Mouse (Mus musculus) layer of hippocampus, postnatal 36 days (tissue): ENCODE results near the gene Mrpl41. TPM values are rescaled to one million over a fixed set of nuclear protein-coding genes. Genes with fewer than 3 reads are reported as not detected.
"Not testable (repeated sequence)": the region's sequence is repeated elsewhere in the genome, so short reads cannot be mapped to it uniquely, and the experiment has no call there.

Experiments
- DNase-seq, 2 experiments: peaks; one replicate each; pipeline ENCODE4 v3.0.0; 2022
- total RNA-seq, 2 experiments: library from RNA; stranded (reverse); gene quantifications; 2 replicates each; pipeline ENCODE4 v1.2.3; 2021

Gene Mrpl41
- 10 to 100 TPM; 78.2 to 92.1 TPM for total RNA-seq

DNA sequence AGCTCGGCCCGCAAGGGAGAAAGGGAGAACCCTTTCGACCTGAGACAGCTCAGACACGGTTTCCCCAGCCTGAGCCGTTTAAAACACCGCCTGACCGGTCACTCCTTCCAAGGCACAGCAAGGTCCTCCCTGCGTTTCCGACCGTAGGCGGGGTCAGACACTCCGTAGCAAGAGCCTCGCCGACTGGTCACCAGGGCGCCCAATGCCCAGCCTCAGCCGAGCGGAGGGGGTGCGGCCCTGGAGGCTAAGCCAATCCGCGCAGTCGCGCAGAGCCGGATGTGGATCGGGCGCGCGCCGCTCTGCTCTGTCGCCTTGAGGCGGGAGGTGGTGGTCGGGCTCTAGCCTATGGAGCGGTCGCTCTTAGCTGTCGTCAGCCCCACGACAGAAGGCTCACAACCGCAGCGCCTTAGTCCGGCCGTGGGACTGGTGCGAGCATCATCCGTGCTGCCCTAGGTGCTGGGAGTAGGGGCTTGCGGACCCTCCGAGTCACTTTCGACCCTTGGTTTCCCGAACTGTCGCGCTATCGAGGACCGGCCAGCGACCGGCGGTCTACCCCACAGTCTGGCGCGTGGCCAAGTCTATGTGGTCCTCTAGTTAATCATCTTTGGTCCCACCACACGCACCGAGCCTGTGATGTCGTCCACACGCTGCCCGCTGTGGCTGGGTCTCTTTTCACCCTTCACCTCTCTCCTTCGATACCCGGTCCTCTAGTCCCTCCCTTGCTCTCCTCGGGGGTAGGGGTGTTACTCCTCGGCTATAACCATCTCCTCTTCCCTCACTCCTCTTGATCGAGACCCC, at the start of gene Mrpl41:
Mrpl41 (minus strand) TSS at position 193 of the 798 bp plus-strand sequence.
- DNase-seq: peak; percentile 97

DNA sequence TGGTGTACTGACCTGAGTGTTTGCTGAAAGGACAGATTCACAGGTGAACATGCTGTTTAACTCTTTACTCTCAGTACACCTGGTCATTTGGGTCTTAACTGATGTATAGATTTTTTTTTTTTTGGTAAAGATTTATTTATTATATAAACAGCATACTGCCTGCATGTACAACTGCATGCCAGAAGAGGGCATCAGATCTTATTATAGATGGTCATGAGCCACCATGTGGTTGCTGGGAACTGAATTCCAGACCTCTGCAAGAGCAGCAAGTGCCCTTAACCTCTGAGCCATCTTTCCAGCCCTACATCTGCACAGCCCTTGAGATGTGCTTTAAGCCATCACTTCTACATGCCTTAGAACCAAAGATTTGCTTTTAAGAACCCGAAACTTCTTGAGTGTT, 47.8 kb upstream of the Mrpl41 start:
- DNase-seq: no peak

DNA sequence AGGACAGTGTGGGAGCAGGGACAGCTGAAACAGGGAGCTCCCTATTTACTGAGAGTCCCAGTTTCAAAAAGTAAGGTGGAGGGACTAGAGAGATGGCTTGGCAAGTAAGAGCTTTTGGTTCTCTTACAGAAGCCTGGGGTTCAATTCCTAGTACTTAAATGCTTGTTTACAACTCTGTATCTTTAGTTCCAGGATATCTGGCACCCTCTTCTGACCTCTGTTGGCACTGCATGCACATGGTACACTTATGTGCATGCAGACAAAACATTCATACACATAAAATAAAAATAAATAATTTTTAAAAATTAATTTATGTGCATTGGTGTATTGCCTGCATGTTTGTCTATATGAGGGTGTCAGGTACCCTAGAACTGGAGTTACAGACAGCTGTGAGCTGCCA, 33.4 kb upstream of the Mrpl41 start:
- DNase-seq: no peak

DNA sequence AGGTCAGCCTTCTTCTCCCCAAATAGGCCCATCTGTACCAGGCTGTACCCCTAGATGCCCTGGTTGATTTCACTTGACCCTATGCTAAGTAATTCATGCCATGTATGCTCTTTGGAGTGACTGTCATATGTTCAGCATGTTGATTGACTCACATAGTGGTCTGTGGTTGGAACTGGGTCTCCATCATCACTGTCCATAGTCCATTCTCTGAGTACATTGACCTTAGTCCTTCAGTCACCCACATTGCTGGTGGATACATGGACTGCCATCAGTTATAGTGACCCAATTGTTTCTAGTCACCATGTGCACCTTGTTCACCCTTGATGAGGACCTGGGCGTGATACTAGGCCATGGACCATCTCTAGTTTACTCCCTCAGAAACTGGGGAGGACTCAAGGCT, 31.9 kb upstream of the Mrpl41 start:
- no peak for DNase-seq

DNA sequence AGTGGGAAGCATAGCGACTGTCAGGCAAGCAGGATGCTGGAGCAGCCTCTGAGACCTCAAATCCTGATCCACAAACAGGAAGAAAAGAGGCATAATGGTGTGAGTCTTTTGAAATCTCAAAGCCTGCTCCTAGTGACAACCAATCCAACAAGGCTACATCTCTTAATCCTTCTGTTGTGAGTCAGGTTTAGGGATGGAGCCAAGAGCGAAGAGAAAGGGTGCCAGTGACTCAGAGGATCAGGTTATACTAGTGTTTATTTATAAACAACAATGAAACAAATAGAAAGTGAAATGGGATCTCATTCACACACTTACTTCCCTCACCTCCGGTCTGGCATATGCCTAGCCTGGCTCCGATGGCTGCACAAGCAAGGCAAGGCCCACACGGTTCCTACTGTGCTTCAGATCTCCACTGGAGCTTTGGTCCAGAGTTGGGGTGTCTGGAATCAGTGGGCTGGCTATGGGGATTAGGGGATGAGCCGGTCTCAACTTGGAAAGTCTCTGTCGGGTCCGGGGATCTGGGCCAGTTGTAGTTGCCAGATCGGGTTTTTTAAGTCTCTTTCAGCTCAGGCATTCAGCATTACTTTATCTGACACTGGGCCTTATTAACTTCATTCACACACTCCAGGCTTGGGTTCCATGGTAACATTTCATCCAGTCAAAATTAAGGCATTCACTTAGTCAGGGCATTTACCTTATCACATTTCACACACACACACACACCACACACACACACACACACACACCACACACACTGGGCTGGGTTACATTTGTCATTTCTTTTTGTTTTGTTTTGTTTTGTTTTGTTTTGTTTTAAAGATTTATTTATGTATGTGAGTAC, 29.3 kb upstream of the Mrpl41 start:
- no peak for DNase-seq

DNA sequence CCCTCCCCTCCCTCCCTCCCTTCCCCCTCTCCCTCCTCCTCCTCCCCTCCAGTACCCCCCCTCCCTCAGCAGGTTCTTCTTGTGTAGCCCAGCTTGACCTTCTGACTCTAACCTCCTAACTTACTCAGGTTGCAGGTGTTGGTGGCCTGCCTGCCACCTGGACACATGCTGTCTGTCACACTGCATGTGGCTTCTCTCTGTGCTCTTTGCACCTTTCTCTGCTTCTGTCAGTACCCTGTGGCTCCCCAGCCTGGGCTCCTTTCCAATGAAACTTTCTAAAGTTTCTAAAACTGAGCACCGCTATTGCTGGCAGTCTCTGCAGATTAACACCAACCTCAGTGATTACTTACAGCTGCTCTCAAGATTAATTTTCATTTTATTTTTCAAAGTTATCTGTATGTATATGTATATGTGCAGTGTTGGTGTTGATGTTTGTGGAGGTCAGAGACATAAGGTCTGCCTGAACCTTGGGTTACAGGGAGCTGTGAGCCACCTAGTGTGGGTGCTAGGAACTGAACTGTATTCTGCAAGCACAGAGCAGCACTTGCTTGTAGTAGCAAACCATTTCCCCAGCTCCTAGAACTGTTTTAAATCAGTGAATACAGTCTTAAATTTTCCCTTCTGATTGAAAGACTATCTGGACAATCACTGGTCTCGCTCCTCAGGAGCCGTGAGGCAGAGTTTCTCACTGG, 25.8 kb upstream of the Mrpl41 start:
- no peak for DNase-seq

DNA sequence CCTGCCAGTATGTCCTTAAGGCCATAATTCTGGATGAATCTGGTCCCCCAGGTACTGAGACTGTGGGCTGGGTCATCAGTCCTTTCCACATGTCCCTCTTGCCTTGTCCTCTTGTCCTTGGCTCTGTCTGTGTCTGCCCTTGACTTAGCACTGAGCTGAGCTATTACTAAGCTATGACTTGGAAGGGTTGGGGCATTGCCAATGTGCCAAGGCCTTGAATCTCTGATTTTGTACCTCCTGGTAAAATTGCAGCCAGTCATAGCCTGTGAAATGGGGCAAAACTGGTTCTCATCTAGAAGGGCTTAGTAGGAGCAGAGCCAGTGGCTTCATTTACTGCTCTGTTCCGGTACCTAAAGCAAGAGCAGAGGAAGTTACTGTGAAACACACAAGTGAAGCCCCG, 21.6 kb upstream of the Mrpl41 start:
- no peak for DNase-seq

DNA sequence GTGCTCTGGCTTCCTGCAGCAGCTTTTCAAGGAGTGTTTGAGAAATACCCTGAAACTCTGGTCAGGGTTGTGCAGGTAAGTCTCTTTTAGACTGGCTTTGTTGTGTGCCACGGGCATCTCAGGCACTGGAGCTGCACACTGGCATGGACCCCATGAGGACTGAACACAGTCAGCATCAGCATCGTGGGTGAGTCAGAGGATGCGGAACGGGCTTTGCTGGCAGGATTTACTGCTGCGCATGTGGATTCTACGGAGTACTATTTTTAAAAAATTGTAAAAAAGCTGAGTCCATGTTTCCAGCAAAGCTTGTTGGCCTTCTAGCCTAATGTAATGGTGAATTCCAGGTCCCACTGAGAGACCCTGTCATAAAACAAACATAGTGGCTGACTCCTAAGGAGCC, 20.4 kb upstream of the Mrpl41 start:
- peak; percentile 16 to 21 for DNase-seq

DNA sequence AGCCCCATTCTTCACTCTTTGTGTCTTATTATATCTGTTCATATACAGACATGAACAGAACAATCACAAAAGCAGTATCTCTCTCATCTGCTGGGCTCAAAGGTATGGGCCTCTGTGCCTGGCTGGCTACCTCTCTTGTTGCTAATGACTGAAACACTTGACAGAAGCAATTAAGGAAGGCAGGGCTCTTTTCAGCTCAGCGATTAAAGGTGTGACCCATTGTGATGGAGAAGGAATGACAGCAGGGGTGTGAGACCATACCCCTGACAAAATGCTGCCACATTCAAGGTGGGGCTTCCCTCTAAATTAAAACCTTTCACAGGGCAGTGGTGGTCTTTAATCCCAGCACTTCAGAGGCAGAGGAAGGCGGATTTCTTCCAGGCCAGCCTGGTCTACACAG, 12.9 kb upstream of the Mrpl41 start:
- DNase-seq: no peak

DNA sequence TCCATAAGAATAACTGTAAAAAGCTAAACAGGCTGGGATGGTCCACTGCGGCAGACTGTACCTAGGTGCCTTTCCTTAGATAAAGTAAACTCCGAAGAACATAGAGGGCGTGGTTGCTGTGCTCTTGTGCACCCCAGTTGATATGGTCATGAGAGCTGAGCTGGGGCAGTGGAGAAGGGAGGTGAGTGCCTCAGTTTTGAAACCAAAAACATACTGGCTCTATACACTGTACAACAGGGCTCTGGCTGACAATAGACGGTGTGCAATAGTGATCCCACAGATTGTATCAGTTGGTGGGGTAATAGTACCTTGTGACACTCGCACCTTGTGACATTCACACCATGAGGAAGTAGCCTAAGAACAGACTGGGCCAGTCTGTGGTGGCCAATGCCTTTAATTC, 2.1 kb upstream of the Mrpl41 start:
- DNase-seq: no peak

DNA sequence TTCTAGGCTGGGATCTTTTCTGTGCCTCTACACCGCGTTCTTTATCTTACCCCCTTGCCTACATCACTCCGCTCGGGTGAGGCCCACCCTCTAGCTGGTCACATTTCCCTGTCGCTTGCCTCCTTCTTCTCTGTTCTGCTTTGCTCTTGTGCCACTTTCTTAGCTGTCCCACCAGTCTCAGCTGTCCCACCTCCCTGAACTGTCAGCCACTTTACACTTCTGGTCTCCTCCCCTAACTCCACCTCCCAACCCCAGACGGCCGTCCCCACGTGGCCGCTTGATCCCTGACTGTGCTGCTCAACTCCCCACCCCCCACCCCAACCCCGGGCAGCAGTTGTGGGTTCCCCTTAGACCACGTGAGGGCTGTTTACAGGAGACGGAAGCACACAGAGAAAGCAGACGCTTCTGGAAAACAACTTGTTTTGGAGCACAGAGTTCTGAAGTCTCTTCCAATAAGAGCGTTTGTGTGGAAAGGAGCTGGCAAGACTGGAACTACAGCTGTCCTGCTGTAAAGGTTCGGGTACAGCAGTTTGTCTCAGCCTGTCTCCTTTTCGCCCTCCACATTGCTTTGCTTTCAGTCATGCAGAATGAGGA, 903 bp upstream of the Mrpl41 start, which contains the start of gene Pnpla7:
Pnpla7 (plus strand) TSS at position 330 of the 594 bp plus-strand sequence.
- DNase-seq: peak; percentile 73 to 77

DNA sequence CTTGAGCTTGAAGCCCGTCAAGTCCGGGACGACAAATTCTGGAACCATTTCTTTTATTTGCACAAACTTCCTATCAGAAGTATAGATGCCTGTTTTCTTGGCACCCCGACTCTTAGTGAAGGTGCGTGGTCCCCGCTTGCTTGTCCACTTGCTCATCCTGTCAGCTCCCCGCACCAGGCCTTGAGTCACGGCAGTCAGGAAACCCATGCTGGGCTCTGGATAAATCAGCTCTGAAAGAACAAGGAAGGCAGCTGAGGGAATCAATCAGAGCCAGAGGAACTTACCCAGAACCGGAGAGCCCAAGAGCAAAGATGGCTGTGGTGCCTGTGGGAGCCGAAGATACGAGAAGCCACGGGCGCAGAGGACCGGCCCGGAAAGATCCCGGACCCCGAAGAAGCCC, 446 bp downstream of the Mrpl41 start:
- DNase-seq: peak in 1 of 2 experiments; percentile 23

DNA sequence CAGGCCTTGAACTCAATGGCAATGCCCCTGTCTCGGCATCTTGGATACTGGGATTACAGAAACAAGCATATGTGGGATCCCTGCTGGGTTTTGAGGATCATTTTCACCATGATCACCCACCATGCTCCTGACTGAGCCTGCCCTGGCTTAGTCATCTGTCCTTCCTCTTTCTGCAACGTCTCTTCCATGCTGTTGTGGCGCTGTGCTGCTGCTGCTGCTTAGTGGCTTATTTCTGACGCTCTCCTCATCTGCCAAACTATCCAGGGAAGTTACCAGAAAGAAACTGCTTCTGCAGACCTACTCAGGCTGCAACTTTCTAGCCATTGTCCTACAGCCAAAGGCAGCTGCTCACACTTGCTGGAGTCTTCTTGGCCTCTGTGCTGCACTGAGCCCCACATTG, 4.5 kb downstream of the Mrpl41 start:
- DNase-seq: no peak

DNA sequence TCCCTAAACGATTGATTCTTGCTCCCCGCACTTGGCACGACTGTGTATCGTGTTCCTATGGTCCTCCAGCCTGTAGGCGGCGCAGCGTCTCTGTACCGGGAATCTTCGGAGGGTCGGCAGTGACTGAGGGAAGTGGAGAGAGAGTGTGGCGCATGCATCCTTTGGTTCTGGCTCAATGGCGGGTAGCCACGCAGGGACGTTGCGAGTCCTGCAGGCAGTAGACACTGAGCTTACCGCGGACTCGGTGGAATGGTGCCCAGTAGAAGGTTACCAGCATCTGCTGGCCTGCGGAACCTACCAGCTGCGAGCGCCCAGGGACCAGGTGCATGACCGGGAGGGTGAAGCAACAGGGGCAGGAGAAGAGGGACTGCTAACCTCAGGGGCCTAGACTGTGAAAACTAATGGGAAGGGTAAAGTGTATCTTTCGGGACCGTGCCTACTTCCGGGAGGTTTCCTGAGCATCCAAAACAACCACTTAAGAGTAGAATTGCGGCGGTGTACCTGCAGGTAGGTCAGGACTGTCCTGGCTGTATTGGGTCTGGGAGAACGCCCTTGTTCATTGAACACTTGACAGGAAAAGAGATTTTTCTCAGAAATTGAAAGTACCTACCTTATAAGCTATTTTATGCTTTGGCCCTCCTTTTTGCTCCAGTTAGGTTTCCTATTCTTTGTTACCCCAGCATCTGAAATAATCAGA, 12.4 kb downstream of the Mrpl41 start, which contains the start of gene Dph7:
Dph7 (plus strand) TSS at position 97 of the 697 bp plus-strand sequence.
- peak; percentile 87 to 89 for DNase-seq

DNA sequence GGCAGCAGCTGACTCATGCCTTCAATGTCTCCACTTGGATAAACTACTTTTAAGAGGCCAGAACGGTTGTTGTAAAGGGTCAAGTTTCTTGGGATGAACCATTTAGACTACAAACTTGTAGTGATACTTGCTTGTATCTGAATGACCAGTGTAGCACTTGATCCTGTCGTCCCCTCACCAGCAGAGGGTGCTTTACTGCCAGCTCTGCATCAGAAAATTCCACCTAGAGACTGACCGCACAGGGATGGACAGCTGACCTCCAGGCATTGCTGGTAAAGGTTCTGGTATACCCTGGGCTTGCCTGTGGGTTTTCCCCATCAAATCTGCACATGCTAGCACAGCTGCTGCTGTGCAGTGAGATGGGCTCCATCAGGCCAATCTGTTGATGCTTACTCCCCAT, 14.0 kb downstream of the Mrpl41 start:
- no peak for DNase-seq

DNA sequence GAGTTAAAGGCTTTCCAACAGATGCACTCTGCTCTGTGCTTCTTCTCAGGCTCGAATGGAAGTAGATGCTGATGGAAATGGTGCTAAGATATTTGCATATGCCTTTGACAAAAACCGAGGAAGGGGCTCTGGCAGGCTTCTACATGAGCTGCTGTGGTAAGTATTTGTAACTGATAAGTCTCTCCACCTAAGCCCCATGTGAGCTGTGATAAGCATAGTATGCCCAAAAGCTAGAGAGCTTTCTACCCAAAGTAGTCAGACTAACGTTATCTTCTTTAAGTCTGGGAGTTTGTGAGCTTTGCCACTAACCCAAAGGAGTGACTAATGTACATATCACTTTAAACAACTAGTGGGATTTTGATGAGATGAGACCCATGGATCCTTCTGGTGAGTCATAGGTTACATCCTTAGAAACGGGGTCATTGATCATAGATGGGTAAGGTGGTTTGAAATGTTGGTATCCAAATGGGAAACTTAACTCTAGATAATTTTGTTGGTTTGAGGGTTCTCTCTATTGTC, 22.3 kb downstream of the Mrpl41 start:
- no peak for DNase-seq

DNA sequence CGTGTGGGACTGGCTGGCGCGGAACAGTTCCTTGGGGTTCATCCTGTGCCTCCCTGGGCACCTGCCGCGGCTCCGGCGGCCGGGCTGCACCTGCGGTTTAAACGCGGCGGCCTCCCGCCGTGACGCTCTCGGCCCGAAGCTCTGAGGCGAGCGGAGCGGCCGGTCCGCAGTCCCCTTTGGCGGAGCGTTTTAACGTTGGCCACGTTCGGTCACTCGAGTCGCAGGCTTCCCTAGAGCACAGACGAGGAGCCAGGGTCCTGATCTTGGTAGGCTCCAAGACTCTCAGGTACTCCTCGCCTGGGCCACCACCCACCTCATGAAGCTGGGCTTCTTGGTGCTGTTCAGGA, 24.7 kb downstream of the Mrpl41 start:
- DNase-seq: no peak

DNA sequence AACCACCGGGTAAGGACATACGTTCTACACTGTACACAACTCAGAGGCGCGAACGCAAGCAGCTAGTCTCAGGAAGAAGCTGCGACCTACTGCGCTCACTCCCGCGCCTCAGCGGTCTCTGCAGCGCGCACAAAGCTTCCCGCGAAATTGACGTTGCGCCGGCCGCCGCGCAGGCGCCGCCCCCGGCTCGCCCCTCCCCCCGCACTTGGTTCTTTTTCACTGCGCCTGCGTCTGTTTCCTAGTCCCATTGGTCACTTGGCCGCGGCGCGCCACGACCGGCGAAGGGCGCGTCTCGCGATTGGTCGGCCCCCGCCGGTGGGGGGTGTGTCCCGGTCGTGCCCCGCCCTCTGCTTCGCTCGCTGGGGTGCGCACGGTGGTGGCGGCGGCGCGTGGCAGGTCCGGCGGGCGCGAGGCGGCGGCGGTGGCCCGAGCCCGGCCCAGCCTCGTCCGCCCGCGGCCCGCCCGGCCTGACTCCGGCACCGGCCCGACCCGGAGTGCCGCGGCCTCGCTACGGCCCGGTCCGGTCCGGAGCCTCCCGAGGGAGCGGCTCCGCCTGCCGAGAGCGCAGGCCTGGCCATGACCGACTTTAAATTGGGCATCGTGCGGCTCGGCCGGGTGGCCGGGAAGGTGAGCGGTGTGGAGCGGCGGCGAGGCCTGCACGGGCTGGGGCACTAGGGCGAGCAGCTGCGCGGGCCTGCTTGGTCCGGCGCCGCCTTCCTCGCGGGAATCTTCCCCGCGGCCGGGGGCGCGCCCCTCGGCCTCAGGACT, 25.3 kb downstream of the Mrpl41 start, which contains the start of gene Zmynd19:
Zmynd19 (plus strand) TSS at position 372 of the 768 bp plus-strand sequence.
- DNase-seq: peak; percentile 97

DNA sequence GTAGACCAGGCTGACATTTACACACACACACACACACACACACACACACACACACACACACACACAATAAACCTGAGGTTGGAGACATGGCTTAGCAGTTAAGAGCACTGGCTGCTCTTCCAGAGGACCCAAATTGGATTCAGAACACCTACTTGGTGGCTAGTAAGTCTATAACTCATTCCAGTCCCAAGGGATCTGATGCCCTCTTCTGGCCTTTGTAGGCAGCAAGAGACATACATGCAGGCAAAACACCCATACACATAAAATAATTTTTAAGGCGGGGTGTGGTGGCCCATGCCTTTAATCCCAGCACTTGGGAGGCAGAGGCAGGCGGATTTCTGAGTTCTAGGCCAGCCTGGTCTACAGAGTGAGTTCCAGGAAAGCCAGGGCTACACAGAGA, 30.6 kb downstream of the Mrpl41 start:
- not testable (repeated sequence) for DNase-seq

DNA sequence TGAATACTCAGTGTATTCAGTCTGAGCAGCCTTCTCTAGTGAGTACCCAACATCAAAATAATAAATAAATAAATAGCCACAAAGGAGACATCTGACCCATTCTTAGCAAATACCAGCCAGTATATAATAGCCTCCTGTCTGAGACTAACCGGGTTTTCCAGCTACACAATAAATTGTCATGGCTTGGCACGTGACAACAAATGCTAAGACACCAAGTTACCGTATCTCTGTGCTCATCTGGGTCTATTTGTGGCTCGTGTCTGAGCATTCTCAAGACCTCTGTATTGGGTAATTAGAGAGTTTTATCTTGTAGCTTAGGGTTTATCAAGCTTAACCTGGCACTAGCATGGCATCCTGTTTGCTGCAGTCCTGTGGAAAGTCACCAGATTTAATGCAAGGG, 32.8 kb downstream of the Mrpl41 start:
- DNase-seq: no peak
